Mouse (Mus musculus): ENCODE results near the gene Il21. TPM values are rescaled to one million over a fixed set of nuclear protein-coding genes. Genes with fewer than 3 reads are reported as not detected.
A peak's percentile ranks its signal among the peaks of the same experiment; 100 is the strongest.

The Il21 gene
- polyA plus RNA-seq, 1 experiment from 2014 or later, result not detected

DNA sequence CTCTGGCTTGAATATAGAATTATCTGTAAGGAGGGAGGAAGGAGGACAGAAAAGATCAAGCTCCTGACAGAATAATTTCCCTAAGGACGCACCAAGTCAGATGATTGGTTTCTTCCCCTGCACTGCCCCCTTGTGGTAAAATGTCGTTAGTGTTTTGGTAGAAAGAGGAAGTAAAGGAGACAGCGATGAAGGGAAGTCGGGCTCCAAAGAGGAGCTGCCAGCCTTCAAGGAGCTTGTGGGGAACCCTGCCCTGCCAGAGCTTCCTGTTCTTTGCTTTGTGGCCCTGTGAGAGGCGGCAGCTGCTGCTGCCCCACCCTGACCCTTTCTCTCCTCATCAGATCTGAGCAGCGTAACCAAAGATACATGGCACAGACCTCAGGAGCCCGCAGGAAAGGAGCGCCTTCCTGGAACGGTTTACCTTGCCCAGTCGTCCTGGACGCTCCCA is 28.4 kb downstream of the Il21 start:
- peak; percentile 81 for DNase-seq (ENCODE audit: low spot score)
- no peaks in the 10 kb centered on the region for H3K36me3 ChIP-seq (ENCODE audit: control insufficient read depth, insufficient read depth, low read length)
- 2% methylated on average over 11 of the region's 11 CpGs for WGBS

DNA sequence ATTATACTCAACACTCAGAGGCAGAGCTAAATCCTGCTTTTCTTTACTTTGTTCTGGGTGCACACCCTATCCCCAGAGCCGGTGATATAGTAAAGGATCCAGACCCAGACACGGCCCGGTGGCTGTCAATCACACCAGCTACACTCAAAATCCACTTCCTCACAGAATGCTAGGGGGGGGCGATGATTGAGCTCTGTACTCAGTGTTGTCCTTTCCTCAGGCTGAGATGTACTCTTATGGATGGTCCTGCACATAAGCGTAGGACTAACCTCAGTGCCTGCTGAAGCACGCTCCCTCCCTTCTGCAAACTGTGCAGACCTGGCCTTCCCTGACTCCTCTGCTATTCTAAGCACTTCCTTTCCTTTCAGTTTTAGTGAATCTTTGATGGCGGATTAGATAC is 29.6 kb downstream of the Il21 start:
- H3K27me3 ChIP-seq (ENCODE audit: control insufficient read depth, insufficient read depth, low read length), result no peaks in the 10 kb centered on the region
- no peak overlapping the region for H3K4me2 ChIP-seq (ENCODE audit: low read depth)
- 80% methylated on average over 7 of the region's 7 CpGs for WGBS
- H3K4me3 ChIP-seq (ENCODE audit: low read depth, low read length), result no peak overlapping the region
- H3K9me3 ChIP-seq (ENCODE audit: control insufficient read depth, low read length), result no peaks in the 10 kb centered on the region
- H3K36me3 ChIP-seq (ENCODE audit: control insufficient read depth, insufficient read depth, low read length), result no peaks in the 10 kb centered on the region
- ATAC-seq (ENCODE audit: insufficient read depth, low FRiP score, low TSS enrichment) (no peak), DNase-seq (ENCODE audit: low spot score) (no peak)
- no peaks in the 10 kb centered on the region for H3K4me1 ChIP-seq (ENCODE audit: control insufficient read depth, insufficient read depth, low read length)
- no peak overlapping the region for H3K9ac ChIP-seq (ENCODE audit: low read length)
- H3K27ac ChIP-seq (ENCODE audit: low read depth, low read length), result no peak overlapping the region

More for the DNA sequence above, 28.4 kb downstream of the Il21 start:
- Histone ChIP-seq H3K4me3 (ENCODE audit: low read depth, low read length) (peak overlapping the region; percentile 42), H3K9ac (ENCODE audit: low read length) (peak overlapping the region; percentile 59), H3K4me1 (ENCODE audit: control insufficient read depth, insufficient read depth, low read length) (no peaks in the 10 kb centered on the region), H3K9me3 (ENCODE audit: control insufficient read depth, low read length) (no peaks in the 10 kb centered on the region), H3K4me2 (ENCODE audit: low read depth) (peak overlapping the region; percentile 83), H3K27ac (ENCODE audit: low read depth, low read length) (no peak overlapping the region), H3K27me3 (ENCODE audit: control insufficient read depth, insufficient read depth, low read length) (no peaks in the 10 kb centered on the region)
- ATAC-seq (ENCODE audit: insufficient read depth, low FRiP score, low TSS enrichment), result peak; percentile 69; the same call in 1 of the 2 replicates

DNA sequence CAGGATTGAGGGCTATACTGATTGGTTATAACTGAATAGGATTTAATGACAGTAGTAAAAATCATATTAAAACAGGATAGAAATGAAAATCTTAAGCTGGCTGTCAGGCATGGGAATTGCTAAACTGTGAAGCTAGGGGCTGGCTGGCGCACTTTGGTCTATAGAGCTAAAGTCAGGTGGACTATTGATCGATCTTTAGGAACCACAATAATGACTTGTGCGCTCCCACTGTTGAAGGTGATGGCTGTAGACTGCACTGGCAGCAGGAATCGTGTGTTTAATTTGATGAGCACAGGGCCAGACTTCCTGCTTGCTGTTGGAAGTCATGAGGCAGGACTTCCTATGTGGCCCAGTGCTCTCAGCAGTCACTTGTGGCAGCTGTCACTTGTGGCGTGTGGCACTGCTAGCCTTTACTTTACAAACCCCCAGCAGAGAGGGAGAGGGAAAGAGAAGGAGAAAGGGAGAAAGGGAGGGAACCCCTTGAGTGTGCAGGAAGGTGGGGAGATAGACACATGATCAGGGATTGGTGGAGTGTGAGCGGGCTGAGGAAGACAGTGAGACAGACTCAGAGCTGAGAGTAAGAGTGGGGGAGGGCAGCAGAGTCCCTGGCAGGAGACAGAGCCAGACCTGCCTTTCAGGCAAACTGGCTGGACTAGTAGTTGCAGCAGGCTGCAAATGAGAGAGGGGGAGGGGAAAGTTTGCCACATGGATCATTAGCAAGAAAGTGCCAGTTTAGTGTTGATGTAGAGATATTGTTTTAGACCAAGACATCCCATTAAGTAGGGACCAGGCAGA is 31.1 kb downstream of the Il21 start:
- H3K4me2 ChIP-seq (ENCODE audit: low read depth), result no peak overlapping the region
- H3K9ac ChIP-seq (ENCODE audit: low read length), result no peak overlapping the region
- no peak for ATAC-seq (ENCODE audit: insufficient read depth, low FRiP score, low TSS enrichment)
- no peak for DNase-seq (ENCODE audit: low spot score)
- H3K4me1 ChIP-seq (ENCODE audit: control insufficient read depth, insufficient read depth, low read length), result no peaks in the 10 kb centered on the region
- no peak overlapping the region for H3K27ac ChIP-seq (ENCODE audit: low read depth, low read length)
- H3K4me3 ChIP-seq (ENCODE audit: low read depth, low read length), result no peak overlapping the region
- 68% methylated on average over 6 of the region's 6 CpGs for WGBS
- H3K36me3 ChIP-seq (ENCODE audit: control insufficient read depth, insufficient read depth, low read length), result no peaks in the 10 kb centered on the region
- H3K27me3 ChIP-seq (ENCODE audit: control insufficient read depth, insufficient read depth, low read length), result no peaks in the 10 kb centered on the region
- H3K9me3 ChIP-seq (ENCODE audit: control insufficient read depth, low read length), result no peaks in the 10 kb centered on the region

GRCm38 (mm10) chr3:37198302-37198701 is 34.1 kb downstream of the Il21 start:
- Histone ChIP-seq H3K36me3 (ENCODE audit: control insufficient read depth, insufficient read depth, low read length) (no peaks in the 10 kb centered on the region), H3K4me3 (ENCODE audit: low read depth, low read length) (no peak overlapping the region), H3K27ac (ENCODE audit: low read depth, low read length) (no peak overlapping the region), H3K9ac (ENCODE audit: low read length) (no peak overlapping the region), H3K4me2 (ENCODE audit: low read depth) (no peak overlapping the region), H3K9me3 (ENCODE audit: control insufficient read depth, low read length) (no peaks in the 10 kb centered on the region), H3K4me1 (ENCODE audit: control insufficient read depth, insufficient read depth, low read length) (no peaks in the 10 kb centered on the region), H3K27me3 (ENCODE audit: control insufficient read depth, insufficient read depth, low read length) (no peaks in the 10 kb centered on the region)
- no peak for DNase-seq (ENCODE audit: low spot score)
- WGBS, result 84% methylated on average over 5 of the region's 5 CpGs
- no peak for ATAC-seq (ENCODE audit: insufficient read depth, low FRiP score, low TSS enrichment)

- Histone ChIP-seq H3K9ac (ENCODE audit: low read length) (no peak overlapping the region), H3K36me3 (ENCODE audit: control insufficient read depth, insufficient read depth, low read length) (no peaks in the 10 kb centered on the region), H3K9me3 (ENCODE audit: control insufficient read depth, low read length) (no peaks in the 10 kb centered on the region), H3K4me3 (ENCODE audit: low read depth, low read length) (no peak overlapping the region), H3K4me1 (ENCODE audit: control insufficient read depth, insufficient read depth, low read length) (no peaks in the 10 kb centered on the region), H3K27ac (ENCODE audit: low read depth, low read length) (no peak overlapping the region), H3K4me2 (ENCODE audit: low read depth) (no peak overlapping the region), H3K27me3 (ENCODE audit: control insufficient read depth, insufficient read depth, low read length) (no peaks in the 10 kb centered on the region)
- 74% methylated on average over 2 of the region's 2 CpGs for WGBS
- no peak for ATAC-seq (ENCODE audit: insufficient read depth, low FRiP score, low TSS enrichment)
- no peak for DNase-seq (ENCODE audit: low spot score)
Observed at GRCm38 (mm10) chr3:37191953-37192352, 40.5 kb downstream of the Il21 start.

- H3K27ac ChIP-seq (ENCODE audit: low read depth, low read length), result no peak overlapping the region
- H3K9ac ChIP-seq (ENCODE audit: low read length), result no peak overlapping the region
- H3K27me3 ChIP-seq (ENCODE audit: control insufficient read depth, insufficient read depth, low read length), result no peaks in the 10 kb centered on the region
- H3K9me3 ChIP-seq (ENCODE audit: control insufficient read depth, low read length), result no peaks in the 10 kb centered on the region
- no peaks in the 10 kb centered on the region for H3K36me3 ChIP-seq (ENCODE audit: control insufficient read depth, insufficient read depth, low read length)
- H3K4me2 ChIP-seq (ENCODE audit: low read depth), result no peak overlapping the region
- no peak overlapping the region for H3K4me3 ChIP-seq (ENCODE audit: low read depth, low read length)
- no peak for DNase-seq (ENCODE audit: low spot score)
- 80% methylated on average over 1 of the region's 1 CpGs for whole genome bisulfite sequencing
- H3K4me1 ChIP-seq (ENCODE audit: control insufficient read depth, insufficient read depth, low read length), result no peaks in the 10 kb centered on the region
- no peak for ATAC-seq (ENCODE audit: insufficient read depth, low FRiP score, low TSS enrichment)
Observed at GRCm38 (mm10) chr3:37185534-37185933, 46.9 kb downstream of the Il21 start.

DNA sequence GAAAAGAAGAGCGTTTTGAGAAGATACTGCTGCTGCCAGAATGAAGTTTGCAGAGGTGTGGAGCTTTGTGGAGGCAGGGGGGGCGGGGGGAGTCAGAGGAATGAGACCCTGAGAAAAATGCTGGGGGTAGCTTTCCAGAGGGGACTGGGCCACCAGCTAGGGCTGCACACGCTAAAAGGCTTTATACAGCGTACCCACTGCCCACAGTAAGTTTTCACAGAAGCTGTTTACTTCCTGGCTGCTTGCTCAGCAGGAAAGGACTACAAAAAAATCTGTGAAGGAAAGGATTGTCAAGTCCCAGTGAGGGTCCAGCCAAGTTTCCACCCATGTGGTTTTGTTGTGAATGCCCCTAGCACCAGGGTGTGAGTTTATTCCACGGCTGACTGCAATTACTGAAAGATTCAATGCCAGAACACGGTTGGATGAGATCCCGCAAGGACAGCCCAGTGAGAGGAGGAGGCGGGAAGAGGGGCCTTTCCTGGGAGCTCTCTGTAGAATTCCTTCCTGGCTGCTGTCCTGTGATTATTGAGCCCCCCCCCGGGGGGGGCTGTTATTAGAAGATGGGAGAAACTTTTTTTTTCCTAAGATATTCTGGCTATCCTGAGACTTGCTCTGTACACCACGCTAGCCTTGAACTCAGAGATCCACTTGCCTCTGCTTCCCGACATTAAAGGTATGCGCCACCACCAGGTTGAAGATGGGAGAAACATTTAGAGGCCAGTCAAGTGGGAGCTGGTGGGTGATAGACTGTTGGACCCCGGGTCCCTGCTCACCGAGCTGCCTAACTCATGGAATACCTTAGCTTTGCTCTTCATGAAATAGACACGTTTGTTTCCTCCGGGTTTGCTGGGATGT is 49.8 kb downstream of the Il21 start:
- H3K9ac ChIP-seq (ENCODE audit: low read length), result no peak overlapping the region
- H3K4me1 ChIP-seq (ENCODE audit: control insufficient read depth, insufficient read depth, low read length), result no peaks in the 10 kb centered on the region
- WGBS, result 49% methylated on average over 16 of the region's 16 CpGs
- H3K4me3 ChIP-seq (ENCODE audit: low read depth, low read length), result no peak overlapping the region
- no peaks in the 10 kb centered on the region for H3K27me3 ChIP-seq (ENCODE audit: control insufficient read depth, insufficient read depth, low read length)
- H3K9me3 ChIP-seq (ENCODE audit: control insufficient read depth, low read length), result no peaks in the 10 kb centered on the region
- no peak for ATAC-seq (ENCODE audit: insufficient read depth, low FRiP score, low TSS enrichment)
- no peaks in the 10 kb centered on the region for H3K36me3 ChIP-seq (ENCODE audit: control insufficient read depth, insufficient read depth, low read length)
- H3K27ac ChIP-seq (ENCODE audit: low read depth, low read length), result no peak overlapping the region
- no peak overlapping the region for H3K4me2 ChIP-seq (ENCODE audit: low read depth)
- no peak for DNase-seq (ENCODE audit: low spot score)

- H3K9ac ChIP-seq (ENCODE audit: low read length), result no peak overlapping the region
- WGBS, result 11% methylated on average over 2 of the region's 2 CpGs
Observed at GRCm38 (mm10) chr3:37181041-37181440, 51.4 kb downstream of the Il21 start.

More at GRCm38 (mm10) chr3:37181041-37181440, 51.4 kb downstream of the Il21 start:
- Histone ChIP-seq H3K27ac (ENCODE audit: low read depth, low read length) (no peak overlapping the region), H3K4me2 (ENCODE audit: low read depth) (no peak overlapping the region), H3K27me3 (ENCODE audit: control insufficient read depth, insufficient read depth, low read length) (no peaks in the 10 kb centered on the region), H3K4me3 (ENCODE audit: low read depth, low read length) (no peak overlapping the region), H3K9me3 (ENCODE audit: control insufficient read depth, low read length) (no peaks in the 10 kb centered on the region), H3K4me1 (ENCODE audit: control insufficient read depth, insufficient read depth, low read length) (no peaks in the 10 kb centered on the region), H3K36me3 (ENCODE audit: control insufficient read depth, insufficient read depth, low read length) (no peaks in the 10 kb centered on the region)
- ATAC-seq (ENCODE audit: insufficient read depth, low FRiP score, low TSS enrichment), result no peak
- no peak for DNase-seq (ENCODE audit: low spot score)

Data from neural tube, embryonic 11.5 days (tissue).